Mouse (Mus musculus) left cerebral cortex, postnatal 4 days (tissue): Measurements from ENCODE around the gene Nudt3. TPM values are rescaled to one million over a fixed set of nuclear protein-coding genes. Genes with fewer than 3 reads are reported as not detected.
"Not testable (repeated sequence)": the region's sequence is repeated elsewhere in the genome, so short reads cannot be mapped to it uniquely, and the experiment has no call there.

Source experiments
- DNase-seq: peaks from one replicate; pipeline ENCODE4 v3.0.0-alpha.2; 2022
- intact Hi-C: fragments of 180-260 bp; cut with DNase I; formaldehyde crosslinking; loops from one replicate; pipeline ENCODE4 v1.15.1; 2025
- total RNA-seq, 2 experiments: library from RNA; stranded (reverse); gene quantifications; 2 replicates each; pipeline ENCODE4 v1.2.3; 2021

Nudt3 gene
- 100 to 1,000 TPM; 506 to 527 TPM for total RNA-seq

DNA sequence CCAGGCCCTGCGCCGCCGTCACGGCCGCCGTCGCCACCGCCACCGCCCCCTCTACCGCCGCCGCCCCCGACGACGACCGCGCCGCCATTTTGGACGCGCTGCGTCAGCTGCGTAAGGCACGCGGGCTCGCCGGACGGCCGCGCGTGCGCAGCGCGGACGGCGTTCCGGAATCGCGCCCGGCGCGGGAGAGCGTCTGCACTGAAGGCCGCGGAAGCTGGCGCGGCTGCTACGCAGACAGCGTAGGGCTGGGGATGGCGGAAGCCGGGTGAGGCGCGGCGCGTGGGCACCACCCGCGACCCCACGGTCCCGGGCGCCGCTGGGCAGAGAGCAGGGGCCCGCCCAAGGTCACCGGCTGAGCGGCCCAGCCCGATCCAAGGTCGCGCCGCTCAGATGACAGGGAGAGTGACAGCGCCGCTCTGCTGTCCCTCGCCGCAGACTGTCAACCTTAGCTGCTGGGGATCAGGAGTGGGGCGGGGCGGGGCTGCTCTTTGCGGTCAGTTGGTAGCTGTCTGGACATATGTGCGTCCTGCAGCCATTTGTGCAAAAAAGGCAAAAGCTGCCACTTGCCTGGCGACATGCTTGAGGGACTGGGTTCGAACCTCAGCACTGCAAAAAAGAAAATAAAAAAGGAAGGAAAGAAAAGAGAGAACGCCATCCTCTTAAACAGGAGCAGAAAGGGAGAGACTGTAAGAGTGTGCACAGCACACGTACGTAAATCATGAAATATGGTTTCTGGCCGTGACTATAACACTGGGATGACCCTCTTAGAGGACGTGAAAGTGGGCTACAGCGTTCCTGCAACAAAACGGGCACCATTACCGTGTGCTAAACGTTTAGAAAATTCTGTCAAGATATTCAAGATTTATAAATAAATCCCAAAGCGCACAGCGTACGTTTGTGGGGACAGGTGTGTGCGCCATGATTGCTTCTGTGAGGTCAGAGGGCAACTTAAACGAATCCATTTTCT, at the start of gene Nudt3:
TSS of gene Nudt3 (minus strand) at position 136 of the 967 bp plus-strand sequence.
- DNase-seq, result peak; percentile 93
- intact Hi-C loops, result loop anchor here (5.0 kb wide), 1 partner anchor 56 kb away; the partner anchor contains the start of gene AI413582

DNA sequence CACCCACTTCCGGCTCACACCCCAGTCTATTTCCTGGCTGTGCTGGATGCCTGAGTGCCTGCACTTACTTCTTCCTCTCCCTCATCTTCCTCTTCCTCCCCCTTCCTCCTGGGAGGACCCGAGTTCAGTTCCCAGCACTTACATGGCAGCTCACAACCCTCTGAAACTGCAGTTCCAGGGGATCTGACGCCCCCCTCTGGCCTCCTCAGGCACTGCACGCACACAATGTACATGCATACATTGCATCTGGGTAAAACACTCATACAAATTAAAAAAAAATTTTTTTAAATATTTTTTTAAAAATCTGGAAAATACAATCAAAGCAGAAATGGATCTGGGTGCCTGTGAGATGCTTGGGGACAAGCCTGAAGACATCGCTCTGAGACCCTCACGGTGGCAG, 48.4 kb upstream of the Nudt3 start:
- intact Hi-C loops, result no loop called here
- DNase-seq, result no peak

DNA sequence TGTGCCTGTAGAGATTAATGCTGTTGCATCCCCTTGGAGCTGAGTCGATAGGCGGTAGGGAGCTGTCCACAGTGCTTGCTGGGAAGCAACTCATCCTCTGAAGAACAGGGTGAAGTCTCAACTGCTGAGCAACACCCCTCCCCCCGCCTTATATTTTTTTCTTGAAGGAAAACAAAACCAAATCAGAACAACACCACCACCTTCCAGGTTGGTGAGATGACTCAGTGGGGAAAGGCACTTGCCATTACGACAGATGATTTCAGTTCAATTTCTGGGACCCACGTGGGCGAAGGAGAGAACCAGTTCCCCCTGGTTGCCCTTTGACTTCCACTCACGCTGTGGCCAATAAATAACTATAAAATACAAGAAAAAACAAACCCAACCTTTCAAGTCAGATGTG, 35.5 kb upstream of the Nudt3 start:
- intact Hi-C loops, result no loop called here
- no peak for DNase-seq

DNA sequence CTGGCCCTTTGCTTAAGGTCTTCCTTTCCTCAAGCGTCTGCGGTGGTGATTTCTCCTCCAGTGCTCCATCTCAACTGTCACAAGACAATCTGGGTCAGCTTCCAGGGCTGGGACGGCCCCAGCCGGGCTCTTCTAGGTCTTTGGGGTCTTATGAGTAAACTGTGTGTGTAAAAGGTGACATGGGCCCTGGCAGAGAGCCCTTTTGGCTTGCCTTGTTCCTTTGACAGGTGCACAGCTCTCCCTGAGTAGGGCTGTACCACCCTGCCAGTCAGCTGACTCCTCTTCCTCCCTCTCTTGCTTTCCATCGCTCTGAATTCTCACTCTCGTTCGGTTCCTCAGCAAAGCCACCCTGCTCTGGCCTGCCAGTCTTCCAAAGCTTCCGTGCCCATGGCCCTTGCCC, 33.8 kb upstream of the Nudt3 start:
- DNase-seq, result peak; percentile 63
- intact Hi-C loops, result no loop called here

DNA sequence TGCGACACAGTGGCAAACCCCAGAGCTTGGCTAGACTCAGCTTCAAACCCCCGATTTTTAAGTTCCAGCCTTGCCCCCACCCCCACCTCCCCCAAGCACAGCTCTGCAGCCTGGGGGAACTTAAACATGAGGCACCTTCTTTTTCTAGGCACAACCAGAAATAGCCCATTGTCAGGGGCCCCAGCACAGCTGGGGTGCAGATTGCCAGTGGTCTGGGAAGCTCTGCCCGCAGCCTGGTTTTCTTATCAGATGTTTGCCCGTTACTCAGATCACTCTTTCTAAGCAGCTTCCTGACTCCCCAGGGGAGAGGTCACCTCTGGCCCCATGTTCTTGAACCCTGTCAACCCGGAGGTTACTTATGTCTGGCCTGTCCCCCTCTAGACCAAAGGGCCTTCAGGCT, 33.1 kb upstream of the Nudt3 start:
- DNase-seq, result no peak
- intact Hi-C loops, result no loop called here

DNA sequence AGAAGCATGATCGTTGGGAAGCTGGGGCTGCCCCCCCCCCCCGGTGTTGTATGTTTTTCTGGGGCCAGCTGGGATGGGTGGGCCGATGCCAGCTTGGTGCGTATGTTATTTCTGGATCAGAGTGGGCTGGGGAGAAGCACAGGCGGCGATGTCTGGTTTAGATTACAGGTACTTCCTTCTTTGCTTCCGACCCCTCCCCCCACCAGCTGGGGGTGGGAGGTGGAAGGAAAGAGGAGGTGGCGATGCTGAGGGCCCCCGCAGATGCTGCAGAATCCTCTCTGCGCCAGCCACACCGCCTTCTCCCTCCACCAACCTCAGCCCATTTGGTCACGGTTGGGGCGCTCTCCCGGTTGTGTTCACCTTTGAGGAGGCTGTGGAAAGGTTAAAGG, 32.7 kb upstream of the Nudt3 start:
- intact Hi-C loops, result no loop called here
- DNase-seq, result peak; percentile 66

DNA sequence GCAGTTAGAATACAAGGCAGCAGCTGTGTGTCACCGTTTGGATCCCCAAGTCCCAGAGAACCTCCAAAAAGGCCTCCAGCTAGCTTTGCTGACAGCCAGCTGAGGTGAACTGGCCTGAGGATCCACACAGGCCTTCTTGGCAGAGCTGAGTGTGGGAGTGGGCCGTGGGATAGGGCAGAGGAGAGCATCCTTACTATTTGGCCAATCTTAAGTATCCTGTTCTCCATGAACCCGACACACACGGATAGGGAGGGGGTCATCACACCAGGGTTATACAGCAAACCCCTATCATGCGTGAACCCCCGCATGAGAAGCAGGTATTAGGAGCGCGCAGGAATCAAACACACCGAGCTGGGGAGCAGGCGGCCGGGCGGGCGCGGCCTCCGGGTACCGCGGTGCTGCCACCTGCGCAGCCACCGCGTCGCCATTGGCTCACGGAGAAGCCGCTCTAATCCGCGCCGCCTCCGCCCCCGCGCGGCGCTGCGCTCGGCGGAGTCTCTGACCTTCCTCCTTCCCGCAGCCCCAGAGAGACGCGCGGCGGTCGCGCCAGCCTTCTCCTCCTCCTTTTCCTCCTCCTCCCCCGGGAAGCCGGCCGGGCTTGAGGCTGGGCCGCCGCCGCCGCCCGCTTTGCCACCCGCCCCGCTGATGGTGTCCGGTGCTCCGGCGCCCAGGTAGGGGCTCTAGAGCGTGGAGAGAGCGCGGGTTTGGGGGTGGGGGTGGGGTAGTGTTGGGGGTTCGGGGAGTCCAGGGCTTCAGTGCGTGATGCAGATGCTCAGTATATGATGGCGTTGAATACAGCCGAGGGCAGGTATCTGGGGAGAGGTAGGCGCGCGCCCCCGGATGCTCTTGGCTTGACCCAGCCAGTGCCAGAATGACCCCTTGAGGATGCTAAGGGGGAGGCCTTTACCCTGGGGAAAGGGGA, 32.1 kb upstream of the Nudt3 start, which contains the start of gene Pacsin1:
TSS of gene Pacsin1 (plus strand) at position 421 of the 922 bp plus-strand sequence.
- intact Hi-C loops, result no loop called here
- peak; percentile 74 for DNase-seq

DNA sequence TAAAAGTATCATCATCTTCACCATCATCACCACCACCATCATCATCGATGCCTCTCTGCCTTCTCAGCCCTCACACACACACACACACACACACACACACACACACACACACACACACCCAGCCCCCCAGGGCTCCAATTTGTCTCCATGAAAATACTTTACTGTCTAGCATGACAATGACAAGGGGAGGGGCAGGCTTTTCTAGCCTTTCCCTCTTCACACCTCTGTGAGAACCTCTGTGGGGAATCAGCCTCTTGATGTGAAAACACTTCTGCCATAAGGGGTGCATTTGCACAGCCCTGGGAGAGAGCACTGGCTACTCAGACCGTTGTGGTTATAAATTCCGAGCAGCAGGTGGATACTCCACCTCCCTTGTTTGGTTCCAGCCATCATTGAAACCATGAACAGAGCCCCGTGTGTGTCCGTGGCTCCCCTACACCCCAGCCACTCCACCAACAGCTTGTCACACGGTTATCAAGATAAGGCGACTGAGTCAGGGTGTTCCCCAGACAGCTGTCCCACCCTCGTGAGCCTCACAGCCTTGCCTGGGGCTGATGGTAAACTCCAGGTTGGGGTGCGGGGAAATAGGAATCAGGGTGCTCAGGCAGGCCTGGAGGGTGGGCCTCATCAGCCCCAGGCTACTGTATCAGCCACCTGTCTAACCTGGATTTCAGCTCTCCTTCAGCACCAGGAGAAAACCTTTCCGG, 30.1 kb upstream of the Nudt3 start:
- intact Hi-C loops, result no loop called here
- no peak for DNase-seq

DNA sequence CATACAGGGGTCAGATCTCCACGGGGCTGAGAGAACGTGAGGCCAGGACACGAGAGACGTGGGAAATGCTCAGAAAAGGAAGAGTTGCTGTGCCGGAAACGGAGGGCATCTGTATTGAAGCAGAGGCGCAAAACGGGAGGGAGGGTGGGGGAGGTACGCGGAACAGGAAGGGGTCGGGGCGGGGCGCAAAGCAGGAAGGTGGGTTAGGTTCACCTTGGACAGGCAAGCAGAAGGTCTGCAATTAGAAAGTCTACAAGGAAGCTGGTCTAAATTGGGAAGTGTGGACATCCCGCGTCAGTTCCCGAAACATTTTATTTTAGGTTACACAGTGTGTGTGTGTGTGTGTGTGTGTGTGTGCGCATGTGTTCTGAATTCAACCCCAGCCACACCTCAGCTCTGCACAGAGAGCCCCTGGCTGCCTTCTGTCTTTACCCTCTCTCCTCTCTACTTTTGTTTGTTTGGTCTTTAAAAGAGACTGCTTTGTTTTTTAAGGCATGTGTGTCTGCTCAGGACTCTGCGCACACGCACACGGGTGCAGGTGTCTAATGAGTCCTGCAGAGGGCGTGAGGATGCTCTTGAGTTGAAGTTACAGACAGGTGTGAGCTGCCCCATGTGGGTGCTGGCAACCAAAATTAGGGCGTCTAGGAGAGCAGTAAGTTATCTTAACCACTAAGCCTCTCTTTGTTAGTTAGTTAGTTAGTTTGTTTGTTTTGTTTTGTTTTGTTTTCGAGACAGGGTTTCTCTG, 28.9 kb upstream of the Nudt3 start:
- DNase-seq, result no peak
- intact Hi-C loops, result no loop called here

DNA sequence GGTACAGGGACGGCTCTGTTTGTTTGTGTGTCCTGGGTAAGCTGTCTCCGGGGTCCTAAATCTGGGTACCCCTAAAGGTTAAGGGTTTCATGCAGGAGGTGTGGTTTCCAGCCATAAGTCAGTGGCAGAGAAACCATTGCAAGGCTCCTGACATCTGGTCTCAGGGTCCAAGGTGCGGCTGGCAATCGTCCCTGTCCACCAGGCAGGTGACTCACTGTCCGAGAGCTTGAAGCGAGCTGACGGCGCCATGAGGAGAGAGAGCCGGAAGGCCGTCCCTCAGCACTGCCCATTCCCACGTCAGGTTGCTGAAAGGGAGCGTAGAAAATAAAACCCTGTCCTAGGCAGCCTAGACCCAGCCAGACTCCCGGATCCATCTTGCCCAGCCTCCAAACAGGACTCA, 27.3 kb upstream of the Nudt3 start:
- DNase-seq, result no peak
- intact Hi-C loops, result no loop called here

DNA sequence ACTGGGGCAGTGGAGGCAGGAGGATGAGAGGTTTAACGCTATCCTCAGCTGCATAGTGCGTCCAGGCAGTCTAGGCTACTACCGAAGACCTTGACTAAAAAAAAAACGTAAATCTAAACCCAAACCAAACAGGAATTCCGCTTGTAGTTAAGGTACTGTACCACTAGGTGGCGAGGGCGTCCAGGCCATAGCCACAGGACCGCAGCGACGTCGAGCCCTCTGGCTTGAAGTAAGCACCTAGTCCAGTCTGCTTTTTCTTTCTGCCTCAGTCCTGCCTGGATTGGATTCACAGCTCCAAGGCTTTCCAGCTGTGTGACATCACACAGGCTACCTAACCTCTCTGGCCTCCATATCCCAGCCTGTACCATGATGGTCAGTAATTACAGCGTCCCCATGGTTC, 26.9 kb upstream of the Nudt3 start:
- intact Hi-C loops, result no loop called here
- peak; percentile 44 for DNase-seq

DNA sequence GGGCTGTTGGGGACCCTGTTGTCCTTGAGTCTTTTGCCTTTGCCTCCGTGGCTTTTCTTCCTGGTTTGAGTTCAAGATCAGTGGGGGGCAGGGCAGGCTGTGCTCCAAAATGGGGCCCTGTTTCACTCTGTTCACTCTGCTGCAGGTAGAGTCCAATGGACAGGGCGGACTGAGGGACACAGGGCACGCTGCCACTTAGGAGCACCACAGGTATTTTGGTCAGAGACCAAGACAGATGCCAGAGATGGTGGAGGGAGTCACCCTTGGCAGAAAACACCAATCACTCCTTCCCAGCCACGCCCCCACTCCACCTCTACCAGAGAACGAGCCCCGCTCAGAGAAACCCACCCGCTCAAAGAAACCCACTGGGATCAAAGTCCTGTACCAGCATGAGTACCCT, 22.5 kb upstream of the Nudt3 start:
- DNase-seq, result peak; percentile 32
- intact Hi-C loops, result no loop called here

DNA sequence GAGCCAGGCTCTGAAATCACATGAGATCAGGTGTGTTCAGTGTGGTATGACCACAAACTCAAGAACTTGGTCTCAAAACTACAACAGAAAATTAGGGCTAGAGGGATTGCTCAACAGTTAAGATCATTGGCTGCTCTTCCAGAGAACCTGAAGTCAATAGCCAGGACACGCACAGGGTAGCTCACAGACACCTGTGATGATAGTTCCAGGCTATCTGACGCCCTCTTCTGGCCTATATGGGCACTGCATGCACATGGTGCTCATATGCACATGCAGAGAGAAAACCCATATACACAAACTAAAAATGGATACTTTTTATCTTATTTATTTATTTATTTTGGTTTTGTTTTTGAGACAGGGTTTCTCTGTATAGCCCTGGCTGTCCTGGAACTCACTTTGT, 21.3 kb upstream of the Nudt3 start:
- intact Hi-C loops, result no loop called here
- no peak for DNase-seq

DNA sequence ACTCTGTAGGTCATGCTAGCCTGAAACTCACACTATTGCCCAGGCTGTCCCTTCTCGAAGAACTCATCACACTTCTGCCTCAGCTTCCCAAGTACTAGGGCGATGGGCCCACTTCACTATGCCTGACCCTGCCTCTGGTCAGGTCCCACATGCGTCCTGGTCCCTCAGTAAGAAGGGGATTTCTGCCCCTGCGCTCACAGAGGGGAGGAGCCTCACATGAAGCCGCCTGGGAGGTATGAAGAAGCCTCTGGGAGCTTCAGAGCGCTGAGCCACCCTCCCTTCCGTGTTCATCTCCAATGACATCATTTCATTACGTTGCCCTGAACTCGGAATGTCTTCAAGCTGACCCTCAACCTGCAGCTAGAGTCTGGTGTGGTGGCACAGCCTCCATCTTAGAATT, 20.5 kb upstream of the Nudt3 start:
- intact Hi-C loops, result no loop called here
- no peak for DNase-seq

DNA sequence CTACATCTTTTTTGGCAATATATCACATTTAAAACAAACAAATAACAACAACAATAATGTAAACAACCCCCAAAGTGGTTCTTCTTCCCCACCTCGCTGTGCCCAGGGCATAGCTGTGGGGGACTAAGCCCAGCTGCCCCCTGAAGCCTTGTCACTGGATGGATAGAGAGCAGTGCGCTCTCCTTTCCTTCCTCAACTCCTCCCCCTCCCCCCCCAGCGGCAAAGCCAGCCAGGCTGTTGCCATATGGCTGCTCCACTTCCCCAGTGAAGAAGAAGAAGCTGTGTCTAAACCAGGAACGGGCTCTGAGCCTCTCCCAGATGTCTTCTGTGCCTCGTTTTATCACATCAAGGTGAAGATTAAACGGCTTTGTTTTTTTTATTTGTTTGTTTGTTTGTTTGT, 19.8 kb upstream of the Nudt3 start:
- peak; percentile 86 for DNase-seq
- intact Hi-C loops, result no loop called here

DNA sequence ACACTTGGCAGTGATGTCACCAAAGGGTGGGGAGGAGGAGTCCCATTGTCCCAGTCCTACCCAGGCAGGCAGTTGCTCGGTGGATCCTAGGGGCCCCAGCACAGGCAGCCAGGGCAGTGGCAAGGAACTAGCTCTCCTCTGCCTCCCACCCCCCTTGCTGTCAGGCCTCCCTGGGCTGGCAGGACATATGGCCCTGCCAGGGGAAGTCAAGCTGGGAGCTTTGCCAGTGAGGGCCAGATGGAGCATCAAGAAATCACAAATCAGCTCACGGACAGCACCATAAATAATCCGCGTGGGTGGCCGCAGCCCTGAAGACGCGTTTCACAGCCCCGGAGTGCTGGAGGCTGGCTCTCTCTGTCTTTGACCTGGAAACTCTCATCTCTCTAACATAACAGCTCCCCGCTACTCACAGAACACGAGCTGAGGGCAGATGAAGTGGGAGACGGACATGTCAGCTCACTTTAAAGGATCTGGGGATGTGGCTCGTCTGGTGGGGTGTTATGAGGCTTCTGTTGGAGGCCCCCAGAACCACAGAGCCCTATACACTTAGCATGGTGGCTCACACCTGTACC, 19.3 kb upstream of the Nudt3 start:
- intact Hi-C loops, result no loop called here
- peak; percentile 98 for DNase-seq

DNA sequence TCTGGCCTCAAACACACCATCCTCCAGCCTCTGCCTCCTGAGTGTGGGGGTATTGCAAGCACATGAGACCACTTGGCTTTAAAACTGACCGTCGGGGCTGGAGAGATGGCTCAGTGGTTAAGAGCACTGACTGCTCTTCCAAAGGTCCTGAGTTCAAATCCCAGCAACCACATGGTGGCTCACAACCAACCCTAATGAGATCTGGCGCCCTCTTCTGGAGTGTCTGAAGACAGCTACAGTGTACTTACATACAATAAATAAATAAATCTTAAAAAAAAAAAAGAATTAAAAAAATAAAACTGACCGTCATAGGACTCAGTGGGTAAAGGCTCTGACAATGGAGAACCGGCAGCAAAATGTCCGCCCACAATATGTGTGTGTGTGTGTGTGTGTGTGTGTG, 16.6 kb upstream of the Nudt3 start:
- not testable (repeated sequence) for DNase-seq
- intact Hi-C loops, result loop anchor here (5.0 kb wide), 1 partner anchor 122 kb away; no protein-coding TSS in a partner anchor

DNA sequence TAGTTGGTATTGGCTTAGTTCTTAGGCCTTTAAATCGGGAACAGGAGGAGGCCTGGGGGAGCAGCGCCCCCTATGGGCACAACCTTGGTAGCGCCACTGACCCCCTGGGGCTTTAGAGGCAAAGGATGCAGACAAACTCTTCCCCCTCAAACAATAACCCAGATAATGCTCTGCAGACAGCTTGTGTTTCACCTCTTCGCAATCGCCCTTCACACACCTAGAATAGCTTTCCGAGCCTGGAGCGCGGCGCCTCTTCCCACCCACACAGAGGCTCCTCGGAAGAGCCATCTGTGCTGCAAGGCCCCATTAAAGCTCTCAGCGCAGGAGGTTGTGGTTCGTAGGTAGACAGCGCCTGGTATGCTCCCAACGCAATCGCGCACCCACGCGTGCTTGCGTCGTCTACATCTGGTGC, 15.6 kb upstream of the Nudt3 start:
- DNase-seq, result no peak
- intact Hi-C loops, result loop anchor here (5.0 kb wide), 1 partner anchor 123 kb away; no protein-coding TSS in a partner anchor

DNA sequence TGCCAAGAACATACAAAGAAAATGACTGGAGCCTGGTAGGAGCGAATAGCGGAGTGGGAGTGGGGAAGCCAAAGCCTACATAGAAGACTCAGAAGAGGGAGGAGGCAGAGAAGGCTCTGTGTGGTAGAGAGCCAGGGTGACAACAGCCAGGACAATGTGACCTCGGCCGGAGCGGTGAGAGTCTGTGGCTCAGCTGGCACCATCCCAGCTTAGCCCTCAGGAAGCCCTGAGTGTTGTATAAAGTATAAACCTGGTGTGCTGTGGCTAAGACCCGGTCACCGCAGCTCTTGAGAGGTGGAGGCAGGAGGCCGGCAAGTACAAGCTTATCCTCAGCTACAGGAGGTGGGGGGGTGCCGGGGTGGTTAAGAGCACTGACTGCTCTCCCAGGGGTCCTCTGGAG, 14.0 kb upstream of the Nudt3 start:
- intact Hi-C loops, result loop anchor here (5.0 kb wide), 1 partner anchor 125 kb away; no protein-coding TSS in a partner anchor

More for the DNA sequence above, 14.0 kb upstream of the Nudt3 start:
- no peak for DNase-seq
